Mouse (Mus musculus) C2C12 (cell line): ENCODE data around the gene Cacna1c. TPM values are rescaled to one million over a fixed set of nuclear protein-coding genes. Genes with fewer than 3 reads are reported as not detected.

Experiments used
- H3K27me3 ChIP-seq: one replicate; pipeline ENCODE4 v1.6.1; 2011; ENCODE audit not compliant: control insufficient read depth, insufficient read depth, insufficient read length
- H3K36me3 ChIP-seq: one replicate; pipeline ENCODE4 v1.6.1; 2011; ENCODE audit not compliant: control insufficient read depth, insufficient read depth
- H3K4me3 ChIP-seq: one replicate; pipeline ENCODE4 v1.5.1; 2011; ENCODE audit warnings: mild to moderate bottlenecking, control low read depth; ENCODE audit not compliant: poor library complexity, insufficient read depth, severe bottlenecking
- H3K79me2 ChIP-seq: one replicate; pipeline ENCODE4 v1.6.1; 2011; ENCODE audit not compliant: control insufficient read depth, insufficient read depth
- H3K79me3 ChIP-seq: one replicate; pipeline ENCODE4 v1.6.1; 2011; ENCODE audit warnings: low read depth, control low read depth
- H3ac ChIP-seq: one replicate; pipeline ENCODE3; 2011; ENCODE audit warnings: low read depth; ENCODE audit not compliant: control insufficient read depth, insufficient read length
- CEBPB ChIP-seq: IDR thresholded peaks from one replicate; pipeline ENCODE4 v1.6.1; 2011; ENCODE audit warnings: low read depth, mild to moderate bottlenecking, control low read depth, moderate library complexity
- CTCF ChIP-seq: IDR thresholded peaks from one replicate; pipeline ENCODE4 v1.5.1; 2011; ENCODE audit not compliant: control insufficient read depth, insufficient read depth, insufficient read length
- FOSL1 ChIP-seq: IDR thresholded peaks from one replicate; pipeline ENCODE4 v1.8.0; 2011; ENCODE audit warnings: mild to moderate bottlenecking, low read length; ENCODE audit not compliant: poor library complexity, insufficient read depth, severe bottlenecking
- MAX ChIP-seq: IDR thresholded peaks from one replicate; pipeline ENCODE4 v1.6.1; 2011; ENCODE audit warnings: mild to moderate bottlenecking, control low read depth
- MYOD1 ChIP-seq: IDR thresholded peaks from one replicate; pipeline ENCODE4 v1.6.1; 2011; ENCODE audit warnings: low read depth; ENCODE audit not compliant: control insufficient read depth, insufficient read length
- MYOG ChIP-seq: IDR thresholded peaks from one replicate; pipeline ENCODE4 v1.6.1; 2011; ENCODE audit not compliant: control insufficient read depth, insufficient read length; ENCODE audit errors: extremely low read depth
- USF1 ChIP-seq: IDR thresholded peaks from one replicate; pipeline ENCODE4 v1.6.1; 2011; ENCODE audit warnings: low read depth, mild to moderate bottlenecking, control low read depth, moderate library complexity
- polyA plus RNA-seq: library from polyadenylated mRNA; unstranded; fragments of >200 nt; fragmentation: generic; extraction: Trizol; gene quantifications from one replicate; pipeline ENCODE4 v1.2.1, GENCODE M21; 2012; ENCODE audit warnings: missing spikeins

Gene Cacna1c
- polyA plus RNA-seq, 1 experiment = not detected

DNA sequence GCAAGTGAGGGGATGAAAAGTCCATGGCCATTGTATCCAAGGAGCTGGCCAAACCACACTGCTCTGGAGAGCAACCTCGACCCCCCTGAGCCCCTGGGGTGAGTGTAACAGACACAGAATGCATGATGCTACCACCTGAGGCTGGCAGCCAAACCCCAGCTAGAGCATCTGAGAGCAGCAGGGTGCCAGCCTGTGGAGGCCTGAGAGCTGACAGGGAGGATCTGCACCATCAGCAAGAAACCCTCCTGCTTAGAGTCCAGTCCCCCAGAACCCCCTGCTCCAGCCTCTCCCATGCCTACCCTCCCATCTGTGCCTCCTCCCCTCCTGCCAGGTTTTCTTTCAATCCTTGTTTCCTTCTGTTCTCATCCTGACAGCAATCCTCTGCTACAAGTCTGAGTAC is 385.4 kb downstream of the Cacna1c start:
- Histone ChIP-seq H3K79me3 (no peaks in the 10 kb centered on the region), H3ac (no peak overlapping the region), H3K79me2 (no peaks in the 10 kb centered on the region), H3K27me3 (peaks cover 21% of the 10 kb centered on the region), H3K4me3 (no peak overlapping the region), H3K36me3 (no peaks in the 10 kb centered on the region)
- TF ChIP-seq CEBPB = no peak
- no peak for TF ChIP-seq MYOG
- no peak for TF ChIP-seq USF1
- TF ChIP-seq FOSL1 = no peak
- no peak for TF ChIP-seq CTCF
- no peak for TF ChIP-seq MYOD1
- no peak for TF ChIP-seq MAX

DNA sequence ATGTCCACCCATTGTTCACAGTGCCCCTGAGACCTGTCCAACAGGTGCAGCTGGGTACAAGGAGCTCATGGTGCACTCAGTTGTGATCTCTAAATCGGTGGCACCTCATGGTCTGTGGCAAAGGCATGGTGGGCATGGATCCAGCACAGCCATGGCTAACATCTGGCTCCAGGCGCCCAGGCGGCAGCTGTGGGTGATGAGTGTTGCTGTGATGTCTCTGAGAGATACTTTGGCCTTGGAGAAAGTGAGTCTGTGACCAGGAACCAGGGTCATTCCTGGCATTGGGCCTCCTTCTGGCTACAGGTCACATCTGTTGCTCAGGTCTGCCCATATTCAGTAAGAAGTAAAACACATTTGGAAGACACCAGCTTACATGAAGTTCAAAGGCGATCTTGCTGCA is 391.1 kb downstream of the Cacna1c start:
- Histone ChIP-seq H3K79me2 (no peaks in the 10 kb centered on the region), H3K4me3 (no peak overlapping the region), H3K79me3 (no peaks in the 10 kb centered on the region), H3ac (no peak overlapping the region), H3K36me3 (no peaks in the 10 kb centered on the region), H3K27me3 (peaks cover 31% of the 10 kb centered on the region)
- TF ChIP-seq USF1 = no peak
- TF ChIP-seq FOSL1 = no peak
- TF ChIP-seq MAX = no peak
- no peak for TF ChIP-seq CEBPB
- TF ChIP-seq CTCF = no peak
- no peak for TF ChIP-seq MYOD1
- TF ChIP-seq MYOG = no peak

DNA sequence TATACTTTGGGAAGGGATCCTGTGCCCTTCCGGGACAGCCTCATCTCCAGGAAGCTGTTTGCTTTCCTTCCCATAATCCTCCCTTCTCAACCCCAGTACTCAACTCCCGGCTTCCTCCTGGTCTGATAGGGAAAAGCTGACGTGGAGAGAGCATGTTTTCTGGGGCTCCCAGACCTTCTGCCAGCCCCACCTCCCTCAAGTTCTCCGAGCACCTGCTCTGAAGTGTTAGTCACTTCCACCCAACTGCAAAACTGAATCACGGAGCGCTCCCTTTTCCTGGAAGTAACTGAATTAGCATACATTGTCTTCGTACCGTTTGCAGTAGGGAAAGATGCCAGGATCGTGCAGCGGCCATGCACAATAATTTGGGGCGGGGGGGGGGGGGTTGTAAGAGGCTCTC is 393.9 kb downstream of the Cacna1c start:
- TF ChIP-seq CEBPB (no peak), FOSL1 (no peak), CTCF (no peak), USF1 (no peak), MYOD1 (no peak), MYOG (no peak), MAX (no peak)
- Histone ChIP-seq H3K79me3 (no peaks in the 10 kb centered on the region), H3K36me3 (no peaks in the 10 kb centered on the region)

DNA sequence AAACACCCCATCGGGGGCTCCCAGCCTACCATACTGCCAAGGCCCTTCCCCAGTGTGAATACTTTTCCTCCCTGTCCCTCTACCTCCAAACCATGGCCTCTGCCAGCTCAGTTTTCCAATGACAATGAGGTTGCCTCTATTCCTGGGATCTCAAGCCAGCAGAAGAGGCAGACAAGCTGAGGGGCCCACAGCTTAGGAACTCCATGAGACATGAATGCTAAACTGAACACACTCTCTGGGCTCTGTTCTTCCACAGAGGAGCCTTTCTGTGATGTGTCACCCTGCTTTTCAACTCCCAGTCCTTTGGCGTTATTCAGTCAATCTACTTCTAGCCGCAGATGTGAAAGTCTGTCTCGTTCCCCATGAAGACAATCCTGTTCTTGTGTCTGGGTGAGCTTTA is 399.8 kb downstream of the Cacna1c start:
- H3ac ChIP-seq = no peak overlapping the region
- H3K36me3 ChIP-seq = no peaks in the 10 kb centered on the region
- H3K79me2 ChIP-seq = no peaks in the 10 kb centered on the region
- H3K27me3 ChIP-seq = peaks cover 4% of the 10 kb centered on the region
- no peak for TF ChIP-seq CEBPB
- TF ChIP-seq MYOG = no peak
- no peak for TF ChIP-seq CTCF
- TF ChIP-seq MAX = no peak
- TF ChIP-seq FOSL1 = no peak
- no peak for TF ChIP-seq MYOD1
- no peak for TF ChIP-seq USF1
- no peak overlapping the region for H3K4me3 ChIP-seq
- H3K79me3 ChIP-seq = no peaks in the 10 kb centered on the region

More for the DNA sequence above, 393.9 kb downstream of the Cacna1c start:
- no peak overlapping the region for H3ac ChIP-seq
- H3K4me3 ChIP-seq = no peak overlapping the region
- H3K79me2 ChIP-seq = no peaks in the 10 kb centered on the region
- H3K27me3 ChIP-seq = peaks cover 27% of the 10 kb centered on the region

- no peaks in the 10 kb centered on the region for H3K79me2 ChIP-seq
- no peak overlapping the region for H3ac ChIP-seq
- peaks cover 4% of the 10 kb centered on the region for H3K27me3 ChIP-seq
- H3K36me3 ChIP-seq = no peaks in the 10 kb centered on the region
- H3K4me3 ChIP-seq = no peak overlapping the region
- no peaks in the 10 kb centered on the region for H3K79me3 ChIP-seq
- no peak for TF ChIP-seq CEBPB
- no peak for TF ChIP-seq CTCF
- no peak for TF ChIP-seq MAX
- TF ChIP-seq USF1 = no peak
- no peak for TF ChIP-seq MYOG
- no peak for TF ChIP-seq FOSL1
- no peak for TF ChIP-seq MYOD1
Observed at GRCm38 (mm10) chr6:118795716-118796115, 400.5 kb downstream of the Cacna1c start.

DNA sequence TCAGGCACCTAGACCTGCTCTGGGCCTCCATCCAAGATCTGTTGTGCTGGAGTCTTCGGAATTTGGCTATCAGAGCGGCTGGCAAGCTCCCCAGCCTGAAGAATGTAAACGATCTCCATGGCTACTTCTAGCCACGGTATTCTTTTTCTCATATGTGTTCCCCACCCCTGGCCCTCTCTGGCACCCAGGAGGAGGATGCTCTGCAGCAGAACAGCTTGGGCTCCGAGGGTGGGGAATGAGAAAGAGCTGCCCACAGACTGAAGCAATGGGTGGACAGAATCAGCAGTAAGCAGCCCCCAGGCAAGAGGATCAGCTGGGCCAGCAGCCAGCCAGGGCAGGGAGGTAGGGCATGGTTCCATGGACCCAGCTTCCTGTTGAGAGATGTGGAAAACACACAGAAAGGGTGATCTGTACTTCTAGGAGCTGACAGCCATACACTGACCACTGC is 404.3 kb downstream of the Cacna1c start:
- Histone ChIP-seq H3K4me3 (no peak overlapping the region), H3K27me3 (peaks cover 4% of the 10 kb centered on the region), H3ac (no peak overlapping the region), H3K36me3 (no peaks in the 10 kb centered on the region), H3K79me3 (no peaks in the 10 kb centered on the region), H3K79me2 (no peaks in the 10 kb centered on the region)
- no peak for TF ChIP-seq FOSL1
- no peak for TF ChIP-seq CEBPB
- TF ChIP-seq MAX = no peak
- TF ChIP-seq MYOG = no peak
- TF ChIP-seq CTCF = no peak
- TF ChIP-seq MYOD1 = no peak
- TF ChIP-seq USF1 = no peak
